Mouse (Mus musculus) heart, embryonic 12.5 days (tissue): ENCODE data around the gene Sema6c. TPM values are rescaled to one million over a fixed set of nuclear protein-coding genes. Genes with fewer than 3 reads are reported as not detected.

Experiments used
- ATAC-seq: fragments of 200-750 bp; cut with Nextera tagmentation; 2 replicates; pipeline ENCODE4 v1.8.0; 2017; ENCODE audit warnings: moderate TSS enrichment, moderate library complexity; ENCODE audit not compliant: insufficient number of reproducible peaks, low FRiP score
- H3K27ac ChIP-seq: fragments of 300-500 bp; sonication (generic); 2 replicates; pipeline ENCODE4 v1.5.1; 2016; ENCODE audit warnings: mild to moderate bottlenecking, moderate library complexity; ENCODE audit not compliant: poor library complexity, severe bottlenecking
- H3K27me3 ChIP-seq: fragments of 300-500 bp; sonication (generic); replicated peaks from 2 replicates; pipeline ENCODE4 v1.6.1; 2016; ENCODE audit warnings: mild to moderate bottlenecking, moderate library complexity
- H3K36me3 ChIP-seq: fragments of 300-500 bp; sonication (generic); 2 replicates; pipeline ENCODE4 v1.6.1; 2016; ENCODE audit warnings: mild to moderate bottlenecking, moderate library complexity
- H3K4me1 ChIP-seq: fragments of 300-500 bp; sonication (generic); replicated peaks from 2 replicates; pipeline ENCODE4 v1.6.1; 2016; ENCODE audit warnings: mild to moderate bottlenecking
- H3K4me2 ChIP-seq: fragments of 300-500 bp; sonication (generic); 2 replicates; pipeline ENCODE4 v1.6.1; 2016; ENCODE audit warnings: mild to moderate bottlenecking, moderate library complexity
- H3K4me3 ChIP-seq: fragments of 300-500 bp; sonication (generic); 2 replicates; pipeline ENCODE4 v1.5.1; 2016; ENCODE audit warnings: mild to moderate bottlenecking
- H3K9ac ChIP-seq: fragments of 300-500 bp; sonication (generic); 2 replicates; pipeline ENCODE4 v1.6.1; 2016; ENCODE audit warnings: mild to moderate bottlenecking, moderate library complexity
- H3K9me3 ChIP-seq: fragments of 300-500 bp; sonication (generic); replicated peaks from 2 replicates; pipeline ENCODE4 v1.6.1; 2016; ENCODE audit warnings: mild to moderate bottlenecking, moderate library complexity
- WGBS: fragments of 180-500 bp; shearing (Covaris S2); methylation state at CpG from one replicate; pipeline ENCODE4 v1.1.7; 2016; 5-methylcytosine and 5-hydroxymethylcytosine counted together
- polyA plus RNA-seq: library from polyadenylated mRNA; unstranded; fragments of >200 nt; fragmentation: Nextera tagmentation; extraction: Ambion mirVana; gene quantifications from 2 replicates; pipeline ENCODE4 v1.2.1, GENCODE M21; 2016

Gene Sema6c
- polyA plus RNA-seq, 1 experiment from 2014 or later: 3.6 TPM

DNA sequence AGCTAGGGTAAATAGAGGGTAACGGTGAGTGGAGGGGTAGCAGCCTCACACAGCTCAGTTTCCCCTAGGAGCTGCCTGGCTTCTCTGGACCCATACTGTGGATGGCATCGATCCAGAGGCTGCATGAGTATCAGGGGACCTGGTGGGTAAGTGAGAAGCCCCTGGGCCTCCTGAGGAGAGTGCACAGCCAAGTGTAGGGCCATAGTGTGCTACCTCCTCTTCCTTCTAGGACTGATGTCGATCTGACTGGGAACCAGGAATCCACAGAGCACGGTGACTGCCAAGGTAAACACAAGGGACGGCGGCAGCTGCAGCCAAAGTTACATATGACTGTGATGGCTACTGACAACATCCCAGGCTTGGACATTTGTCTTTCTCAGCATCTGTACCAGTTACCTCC, 10.8 kb downstream of the Sema6c start:
- Histone ChIP-seq H3K27me3 (peaks cover 56% of the 10 kb centered on the region), H3K4me2 (no peak overlapping the region), H3K4me1 (peaks cover 21% of the 10 kb centered on the region), H3K27ac (no peak overlapping the region), H3K36me3 (peaks cover 48% of the 10 kb centered on the region), H3K9ac (no peak overlapping the region), H3K9me3 (0 out of 2 replicates have a peak, but pooled peaks cover 6% of the 10 kb centered on the region), H3K4me3 (no peak overlapping the region)
- no peak for ATAC-seq
- 59% methylated on average over 6 of the region's 6 CpGs for WGBS

- WGBS: 16% methylated on average over 76 of the region's 84 CpGs
- ATAC-seq: no peak
- peaks cover 41% of the 10 kb centered on the region for H3K36me3 ChIP-seq
- 0 out of 2 replicates have a peak, but pooled peaks cover 6% of the 10 kb centered on the region for H3K9me3 ChIP-seq
- H3K27ac ChIP-seq: no peak overlapping the region
- H3K9ac ChIP-seq: peak overlapping the region; percentile 70; the same call in 1 of the 2 replicates
- H3K4me2 ChIP-seq: peak overlapping the region; percentile 77
- H3K4me3 ChIP-seq: peak overlapping the region; percentile 45
- H3K27me3 ChIP-seq: peaks cover 56% of the 10 kb centered on the region
- H3K4me1 ChIP-seq: peaks cover 21% of the 10 kb centered on the region
Observed at GRCm38 (mm10) chr3:95172526-95173255, 12.4 kb downstream of the Sema6c start.

DNA sequence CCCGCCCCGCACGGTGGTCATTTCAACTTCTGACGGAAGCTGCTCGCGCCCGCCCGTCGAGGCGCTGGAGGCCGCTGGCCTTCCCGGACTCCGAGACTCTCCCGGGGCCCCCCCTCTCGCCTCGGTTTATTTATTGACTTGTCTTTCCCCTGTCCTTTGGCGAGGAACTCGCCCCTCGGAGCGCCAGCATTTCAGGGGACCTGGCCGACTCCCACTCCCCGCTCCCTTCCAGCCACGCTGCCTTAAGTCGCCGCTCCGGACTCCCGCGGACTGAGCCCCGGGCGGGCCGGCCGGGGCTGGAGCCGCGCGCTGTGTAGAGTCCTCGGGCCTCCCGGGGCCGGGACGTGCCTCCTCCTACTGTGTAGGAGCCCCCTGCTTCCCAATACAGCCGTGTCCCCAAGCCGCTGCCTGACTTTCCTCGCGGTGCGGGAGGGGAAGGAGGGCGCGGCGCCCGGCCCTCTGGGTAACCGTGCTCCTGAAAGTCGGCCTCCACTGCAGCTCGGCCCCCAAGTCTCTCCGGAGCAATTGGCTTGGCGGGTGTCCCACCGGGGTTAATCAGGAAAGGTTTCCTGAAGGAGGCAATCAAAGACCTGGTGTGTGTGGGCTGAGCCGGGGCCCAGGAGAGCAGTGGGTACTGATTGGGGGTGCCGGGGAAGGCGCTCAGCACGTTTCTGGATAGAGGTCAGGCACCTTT, 13.1 kb downstream of the Sema6c start:
- H3K36me3 ChIP-seq: peaks cover 38% of the 10 kb centered on the region
- WGBS: 2% methylated on average over 57 of the region's 58 CpGs
- H3K27ac ChIP-seq: no peak overlapping the region
- H3K9me3 ChIP-seq: 0 out of 2 replicates have a peak, but pooled peaks cover 6% of the 10 kb centered on the region
- peaks cover 21% of the 10 kb centered on the region for H3K4me1 ChIP-seq
- ATAC-seq: peak; percentile 24; the same call in 1 of the 2 replicates
- peak overlapping the region; percentile 70 for H3K9ac ChIP-seq
- peak overlapping the region; percentile 45 for H3K4me3 ChIP-seq
- peak overlapping the region; percentile 77 for H3K4me2 ChIP-seq
- H3K27me3 ChIP-seq: peaks cover 52% of the 10 kb centered on the region

DNA sequence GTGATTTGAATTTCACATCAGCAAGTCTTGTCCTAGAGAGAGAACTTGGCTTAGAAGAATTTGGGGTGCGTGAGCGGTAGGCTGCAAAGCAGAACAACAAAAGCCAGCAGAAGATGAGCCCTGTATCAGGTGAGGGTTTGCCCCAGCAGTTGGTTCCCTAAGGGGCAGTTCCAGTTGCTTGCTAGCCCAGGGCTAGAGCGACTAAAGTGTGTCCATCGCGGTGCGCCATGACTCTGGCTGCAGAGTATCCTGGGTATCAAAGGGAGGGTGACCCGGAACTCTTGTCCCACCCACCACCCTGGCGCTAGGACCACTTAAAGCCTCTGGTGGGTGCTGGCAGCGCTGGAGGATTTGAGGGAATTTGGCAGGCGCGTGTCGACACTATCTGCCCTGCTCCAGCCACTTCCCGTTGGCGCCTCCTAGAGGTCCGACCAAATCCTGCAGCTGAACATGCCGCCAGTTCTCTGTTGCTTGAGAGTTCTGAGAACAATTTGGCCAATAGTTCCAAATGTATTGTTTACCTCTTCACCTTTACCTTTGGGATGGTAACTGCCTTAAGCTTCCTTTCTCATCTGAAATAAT, 13.8 kb downstream of the Sema6c start:
- WGBS: 2% methylated on average over 16 of the region's 16 CpGs
- peak overlapping the region; percentile 70; the same call in 1 of the 2 replicates for H3K9ac ChIP-seq
- H3K9me3 ChIP-seq: 0 out of 2 replicates have a peak, but pooled peaks cover 6% of the 10 kb centered on the region
- H3K27me3 ChIP-seq: peaks cover 50% of the 10 kb centered on the region
- no peak overlapping the region for H3K27ac ChIP-seq
- ATAC-seq: no peak
- H3K4me1 ChIP-seq: peaks cover 21% of the 10 kb centered on the region
- H3K4me2 ChIP-seq: peak overlapping the region; percentile 77
- peak overlapping the region; percentile 45 for H3K4me3 ChIP-seq
- H3K36me3 ChIP-seq: peaks cover 32% of the 10 kb centered on the region

DNA sequence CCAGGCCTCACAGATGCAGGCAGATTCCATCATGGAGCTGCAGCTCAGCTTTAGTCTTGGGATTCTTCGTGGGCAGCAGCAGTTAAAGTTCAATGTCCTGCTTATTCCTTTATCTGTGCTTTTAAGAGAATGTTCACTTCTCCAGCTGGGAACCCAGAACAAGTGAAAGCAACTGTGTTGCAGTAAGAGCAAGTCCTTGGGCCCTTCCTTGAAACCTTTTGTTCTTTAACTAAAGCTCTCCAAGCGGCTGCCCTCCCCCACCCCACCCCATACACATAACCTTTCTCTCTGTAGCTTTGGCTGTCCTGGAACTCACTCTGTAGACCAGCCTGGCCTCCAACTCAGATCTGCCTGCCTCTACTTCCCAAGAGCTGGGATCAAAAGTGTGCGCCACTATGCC, 16.2 kb downstream of the Sema6c start:
- WGBS: 64% methylated on average over 3 of the region's 3 CpGs
- Histone ChIP-seq H3K27ac (no peak overlapping the region), H3K4me1 (peaks cover 21% of the 10 kb centered on the region), H3K4me3 (no peak overlapping the region), H3K9me3 (0 out of 2 replicates have a peak, but pooled peaks cover 6% of the 10 kb centered on the region), H3K36me3 (peaks cover 13% of the 10 kb centered on the region; the same call in 1 of the 2 replicates), H3K9ac (no peak overlapping the region), H3K27me3 (peaks cover 28% of the 10 kb centered on the region), H3K4me2 (no peak overlapping the region)
- no peak for ATAC-seq

- no peak overlapping the region for H3K4me3 ChIP-seq
- peaks cover 17% of the 10 kb centered on the region for H3K27me3 ChIP-seq
- H3K4me2 ChIP-seq: no peak overlapping the region
- peaks cover 16% of the 10 kb centered on the region for H3K4me1 ChIP-seq
- peaks cover 8% of the 10 kb centered on the region; the same call in 1 of the 2 replicates for H3K36me3 ChIP-seq
- H3K27ac ChIP-seq: no peak overlapping the region
- 0 out of 2 replicates have a peak, but pooled peaks cover 3% of the 10 kb centered on the region for H3K9me3 ChIP-seq
- WGBS: 69% methylated on average over 6 of the region's 6 CpGs
- ATAC-seq: no peak
- H3K9ac ChIP-seq: no peak overlapping the region
Observed at GRCm38 (mm10) chr3:95177583-95177982, 17.3 kb downstream of the Sema6c start.

- ATAC-seq: no peak
- no peak overlapping the region for H3K9ac ChIP-seq
- peaks cover 2% of the 10 kb centered on the region for H3K4me1 ChIP-seq
- WGBS: 85% methylated on average over 5 of the region's 5 CpGs
- peaks cover 19% of the 10 kb centered on the region for H3K36me3 ChIP-seq
- H3K27me3 ChIP-seq: peaks cover 4% of the 10 kb centered on the region; the same call in 1 of the 2 replicates
- H3K4me2 ChIP-seq: no peak overlapping the region
- no peak overlapping the region for H3K27ac ChIP-seq
- no peak overlapping the region for H3K4me3 ChIP-seq
- no peaks in the 10 kb centered on the region for H3K9me3 ChIP-seq
Observed at GRCm38 (mm10) chr3:95178948-95179347, 18.7 kb downstream of the Sema6c start.

DNA sequence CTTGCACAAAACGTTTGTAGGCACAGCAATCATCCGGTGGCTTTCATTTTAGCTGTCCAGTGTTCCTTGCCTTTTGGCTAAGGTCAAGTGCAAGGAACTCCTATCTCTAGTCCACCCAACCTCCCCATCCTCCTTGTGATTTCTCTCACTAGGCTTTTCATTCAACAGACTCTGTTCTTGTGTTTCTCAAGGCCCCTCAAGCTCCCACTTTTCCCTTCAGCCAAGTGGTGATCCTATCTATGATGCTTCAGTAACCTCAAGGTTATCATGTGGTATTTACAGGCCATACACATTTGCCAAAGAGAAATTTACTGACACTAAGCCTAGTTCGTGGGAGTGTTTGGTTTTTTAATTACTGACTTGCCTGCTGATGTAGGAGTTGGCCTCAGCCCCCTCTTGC, 19.6 kb downstream of the Sema6c start:
- ATAC-seq: no peak
- H3K27ac ChIP-seq: no peak overlapping the region
- H3K4me2 ChIP-seq: no peak overlapping the region
- no peaks in the 10 kb centered on the region for H3K9me3 ChIP-seq
- no peak overlapping the region for H3K9ac ChIP-seq
- H3K4me3 ChIP-seq: no peak overlapping the region
- H3K27me3 ChIP-seq: 0 out of 2 replicates have a peak, but pooled peaks cover 3% of the 10 kb centered on the region
- peaks cover 28% of the 10 kb centered on the region for H3K36me3 ChIP-seq
- no peaks in the 10 kb centered on the region for H3K4me1 ChIP-seq
- 63% methylated on average over 3 of the region's 3 CpGs for WGBS

DNA sequence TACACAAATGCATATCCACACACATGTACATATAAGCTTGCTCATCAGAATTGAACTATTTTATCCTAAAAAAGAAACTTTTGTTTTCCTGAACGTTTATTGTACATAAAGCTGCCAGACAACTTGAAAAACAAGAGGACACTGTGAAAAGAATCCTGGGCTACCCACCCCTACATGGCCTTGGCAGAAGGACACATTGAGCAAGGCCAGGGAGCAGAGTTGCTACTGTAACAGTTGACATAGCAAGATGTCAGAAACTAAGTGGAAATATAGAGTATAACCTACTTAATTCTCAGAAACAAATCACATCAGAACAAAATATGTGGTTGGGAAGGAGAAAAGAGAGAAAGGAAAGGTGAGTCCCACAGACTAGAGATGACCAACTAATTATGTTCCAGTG, 21.6 kb downstream of the Sema6c start:
- Histone ChIP-seq H3K27me3 (0 out of 2 replicates have a peak, but pooled peaks cover 3% of the 10 kb centered on the region), H3K4me2 (no peak overlapping the region), H3K9ac (no peak overlapping the region), H3K36me3 (peaks cover 44% of the 10 kb centered on the region), H3K4me3 (no peak overlapping the region), H3K9me3 (no peaks in the 10 kb centered on the region), H3K4me1 (no peaks in the 10 kb centered on the region), H3K27ac (no peak overlapping the region)
- WGBS: 57% methylated on average over 1 of the region's 1 CpGs
- no peak for ATAC-seq

DNA sequence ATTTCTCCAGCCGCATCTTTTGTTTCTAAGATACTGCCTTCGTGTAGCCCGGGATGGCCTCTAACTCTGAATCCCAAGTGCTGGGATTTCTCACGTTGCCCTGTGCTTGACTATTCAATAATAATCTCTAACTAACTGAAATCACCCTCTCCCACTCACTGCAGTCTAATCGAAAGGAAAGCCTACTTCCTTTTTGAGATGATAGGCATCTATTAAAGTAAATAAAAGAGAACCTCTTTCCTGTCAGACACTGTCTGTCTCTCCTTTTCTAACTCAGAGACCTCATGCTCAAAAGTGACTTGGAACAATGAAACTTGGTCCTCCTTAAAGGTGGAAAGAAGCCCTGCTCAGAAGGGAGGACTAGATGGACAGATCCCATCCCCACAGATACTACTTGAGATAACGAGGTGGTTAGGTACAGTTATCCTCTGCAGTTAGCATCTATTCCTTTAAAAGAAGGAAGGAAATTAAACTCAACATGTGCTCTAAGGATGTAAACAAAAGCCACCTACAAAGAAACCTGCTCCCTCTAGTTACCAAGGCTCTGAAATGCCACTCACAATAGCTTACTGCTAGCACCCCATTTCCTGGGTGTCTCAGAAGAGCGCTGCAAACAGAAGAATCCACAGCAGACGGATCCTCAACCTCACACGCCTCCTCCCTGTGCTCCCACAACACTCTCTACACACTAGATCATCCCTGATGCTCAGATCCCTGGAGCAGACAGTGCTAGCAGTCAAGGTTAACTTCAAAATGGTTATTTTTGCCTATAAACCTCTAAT, 24.7 kb downstream of the Sema6c start:
- Histone ChIP-seq H3K9me3 (no peaks in the 10 kb centered on the region), H3K27ac (no peak overlapping the region), H3K36me3 (peaks cover 75% of the 10 kb centered on the region), H3K4me2 (no peak overlapping the region), H3K4me1 (no peaks in the 10 kb centered on the region), H3K27me3 (no peaks in the 10 kb centered on the region), H3K4me3 (no peak overlapping the region), H3K9ac (no peak overlapping the region)
- WGBS: 84% methylated on average over 9 of the region's 9 CpGs
- no peak for ATAC-seq
